Mouse (Mus musculus): ENCODE measurements around the gene Rbm42. TPM values are rescaled to one million over a fixed set of nuclear protein-coding genes. Genes with fewer than 3 reads are reported as not detected.

Rbm42 gene
- 0.50 TPM for polyA plus RNA-seq (2014; fragmentation: Illumina TruSeq; extraction: RNeasy Lipid Tissue Mini Kit (QIAGEN cat#74804); ENCODE audit: low read depth, low replicate concordance)

DNA sequence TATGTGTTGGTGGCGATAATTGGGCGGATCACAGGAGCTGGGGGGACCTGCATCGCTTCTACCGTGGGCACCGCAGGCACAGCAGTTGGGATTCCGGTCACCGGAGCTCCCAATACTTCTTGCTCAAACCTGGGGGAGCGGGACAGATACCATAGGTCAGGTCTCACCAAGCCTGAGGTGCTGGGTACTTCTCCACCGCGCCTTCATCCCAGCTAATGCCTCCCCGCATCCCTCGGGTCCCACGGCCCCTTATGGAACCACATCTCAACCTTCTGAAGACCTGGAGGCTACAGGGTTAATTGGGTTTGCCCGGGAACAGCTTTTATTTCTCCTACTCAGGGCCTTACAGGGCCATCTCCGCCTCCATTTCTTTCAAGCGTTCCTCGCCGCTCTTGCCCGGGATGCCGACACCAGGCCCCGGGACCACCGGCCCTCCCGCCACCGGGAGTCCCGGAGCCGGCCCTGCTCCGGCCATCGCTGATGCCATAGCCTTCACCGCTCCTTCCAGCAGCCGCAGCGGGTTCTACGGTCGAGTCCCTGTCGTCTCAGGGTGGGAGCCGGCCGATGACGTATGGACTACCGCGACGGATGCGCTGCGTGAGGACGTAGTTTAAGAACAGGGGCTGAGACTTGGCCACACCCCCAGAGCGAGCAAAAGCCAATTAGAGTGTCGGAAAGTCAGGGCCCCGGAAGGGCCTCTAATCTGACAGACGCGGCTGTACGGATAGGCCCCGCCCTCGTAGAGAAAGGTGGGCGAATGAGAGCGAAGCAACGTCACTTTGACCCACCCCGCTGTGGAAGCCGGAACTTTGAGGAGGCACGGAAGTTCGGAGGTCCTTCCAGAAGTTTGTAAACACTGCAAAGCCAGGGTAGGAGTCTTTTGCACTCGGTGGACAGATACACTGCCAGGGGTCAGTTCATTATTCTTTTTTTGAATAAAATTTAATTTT lies at the start of gene Rbm42:
Rbm42 (minus strand) TSS at position 727 of the 950 bp plus-strand sequence.

GRCm38 (mm10) chr7:30698589-30698988 lies 48.5 kb upstream of the Rbm42 start, which contains the start of gene 2200002J24Rik:
Gene 2200002J24Rik (plus strand): TSS chr7:30698926.

GRCm38 (mm10) chr7:30671480-30671879 lies 21.4 kb upstream of the Rbm42 start, which contains the start of gene Pmis2:
Gene Pmis2 (minus strand): TSS chr7:30671605.

DNA sequence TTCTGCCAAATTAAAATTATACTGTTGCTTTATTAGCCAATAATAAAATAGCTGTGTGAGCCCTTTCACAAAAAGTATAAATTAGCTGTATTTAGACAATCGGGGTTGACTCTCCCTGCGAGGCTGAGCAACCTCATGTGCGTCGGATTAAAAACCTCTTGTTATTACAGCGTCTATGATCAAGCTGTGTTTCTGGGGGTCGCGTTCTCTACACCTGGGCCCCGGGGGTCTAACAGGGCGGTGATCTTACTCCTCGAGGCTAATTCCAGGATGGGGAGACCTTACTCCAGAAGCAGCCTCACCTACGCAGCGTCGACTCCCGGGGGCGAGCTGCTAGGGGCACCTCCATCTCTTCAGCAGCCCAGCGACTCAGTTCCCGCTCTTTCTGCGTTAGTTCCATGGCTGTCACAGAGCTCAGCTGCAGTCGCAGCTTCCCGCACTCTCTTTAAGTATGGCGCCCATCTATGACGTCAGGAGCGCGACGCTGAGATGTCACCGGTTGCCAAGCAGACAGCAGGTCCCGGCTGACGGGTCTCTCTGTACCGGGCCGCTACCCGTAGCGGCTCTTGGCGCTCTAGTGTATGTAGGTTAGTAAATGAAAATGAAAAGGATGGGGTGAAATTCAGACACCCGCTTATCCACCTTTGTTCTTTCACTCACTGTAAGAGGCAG lies 14.5 kb upstream of the Rbm42 start, which contains the start of gene Haus5:
Haus5 (minus strand) TSS at position 466 of the 672 bp plus-strand sequence.

GRCm38 (mm10) chr7:30635752-30636151 lies 14.4 kb downstream of the Rbm42 start, which contains the start of gene Etv2:
Gene Etv2 (minus strand): TSS chr7:30635852.

DNA sequence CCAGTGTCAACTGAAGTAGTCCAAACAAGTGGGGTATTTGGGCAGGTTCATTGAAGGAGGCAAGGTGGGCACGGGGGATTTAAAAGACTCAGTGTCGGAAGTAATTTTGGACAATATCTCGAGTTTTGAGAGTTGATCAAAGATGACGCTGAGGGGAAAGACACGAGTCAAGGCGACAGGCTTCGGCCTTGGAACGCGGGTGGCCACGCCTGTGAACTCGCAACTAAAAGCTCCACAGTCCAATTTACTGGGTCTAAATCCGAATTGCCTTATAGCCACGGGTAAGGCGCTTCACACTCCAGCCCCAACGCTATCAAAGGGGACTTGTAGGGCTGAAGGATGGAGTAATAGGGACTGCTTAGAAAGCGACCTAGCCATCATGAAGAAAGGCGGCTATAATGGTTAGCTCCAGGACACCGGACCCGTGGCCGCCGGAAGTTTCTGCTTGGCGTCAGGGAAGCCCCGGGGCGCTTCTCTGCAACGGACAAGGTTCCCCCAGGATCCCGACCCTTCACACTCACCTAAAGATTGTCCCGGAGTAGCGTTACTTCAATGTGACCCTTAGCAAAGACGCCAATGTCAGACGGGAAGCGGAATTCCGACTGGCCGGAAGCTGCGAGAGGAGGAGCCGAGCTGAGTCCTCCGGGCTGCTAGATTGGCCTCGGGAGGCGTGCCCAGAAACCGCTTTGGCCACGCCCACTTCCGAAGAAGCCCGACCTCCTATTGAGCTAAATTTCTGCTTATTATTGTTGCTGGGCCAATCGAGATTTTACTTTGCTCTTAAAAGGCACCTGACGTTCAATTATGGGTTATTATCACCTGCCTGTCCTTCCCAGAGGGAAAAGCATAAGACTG lies 24.4 kb downstream of the Rbm42 start, which contains the start of gene Cox6b1:
Cox6b1 (minus strand) TSS at position 622 of the 855 bp plus-strand sequence.

DNA sequence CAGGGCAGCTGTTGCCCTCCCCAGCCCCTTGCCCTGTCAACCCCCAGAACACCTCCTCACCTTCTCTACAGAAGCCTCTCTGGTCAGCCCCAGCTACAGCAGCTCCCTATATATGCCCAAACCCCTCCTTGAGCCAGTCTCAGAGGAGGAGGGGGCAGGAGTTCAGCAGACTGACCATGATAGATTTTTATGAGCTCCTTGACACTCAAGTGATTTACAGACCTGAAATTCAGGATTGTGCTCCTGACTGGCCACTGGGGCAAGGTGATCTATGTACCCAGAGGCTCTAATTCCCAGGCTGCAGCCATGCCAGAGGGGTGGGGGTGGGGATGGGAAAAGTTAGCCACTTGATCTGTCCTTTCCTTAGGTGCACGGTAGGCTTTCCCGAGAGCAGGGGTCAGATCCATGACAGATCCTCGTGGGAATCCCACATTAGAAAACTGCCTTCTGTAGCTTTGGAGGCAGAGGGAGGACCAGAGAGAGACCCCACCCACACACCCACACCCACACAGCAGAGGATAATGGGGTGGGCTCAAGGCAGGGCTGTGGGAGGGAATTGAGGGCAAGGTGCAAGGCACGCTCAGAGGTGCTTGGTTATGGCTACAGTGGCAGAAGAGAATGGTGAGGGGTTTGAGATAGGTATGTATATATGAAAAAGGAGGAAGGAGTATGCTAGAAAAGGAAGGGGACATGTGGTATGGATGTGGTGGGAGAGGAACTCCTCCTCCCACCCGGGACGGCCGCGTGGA lies 37.3 kb downstream of the Rbm42 start, which contains the start of gene Upk1a:
Upk1a (minus strand) TSS at position 194 of the 749 bp plus-strand sequence.

DNA sequence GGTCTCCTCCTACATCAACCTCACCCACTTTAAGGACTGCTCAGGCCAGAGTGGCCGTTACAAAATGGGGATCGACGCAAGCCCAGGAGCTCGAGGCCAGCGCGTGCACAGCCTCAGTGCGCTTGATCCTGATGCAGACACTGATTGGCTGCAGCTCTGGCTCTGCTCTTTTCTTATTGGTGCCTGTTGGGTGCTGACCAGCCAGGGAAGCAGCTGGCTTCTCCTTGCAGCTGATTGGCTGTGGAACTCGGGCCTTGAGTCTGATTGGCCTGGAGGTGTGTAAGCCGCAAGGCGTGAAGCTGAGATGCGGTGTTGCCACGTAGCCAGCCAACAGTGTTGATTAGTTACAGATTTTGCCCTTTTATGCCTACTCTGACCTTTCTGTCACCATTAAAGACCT lies 51.3 kb downstream of the Rbm42 start, which contains the start of gene Zbtb32:
Zbtb32 (minus strand) TSS at position 124 of the 400 bp plus-strand sequence.

Other genes with a start within 250 kb of the Rbm42 start
- 6.5 TPM for gene Tyrobp, start 236.6 kb downstream of the Rbm42 start, polyA plus RNA-seq (2014; fragmentation: Illumina TruSeq; extraction: RNeasy Lipid Tissue Mini Kit (QIAGEN cat#74804); ENCODE audit: low read depth, low replicate concordance)
- gene Hcst, start 230.5 kb downstream of the Rbm42 start, polyA plus RNA-seq (2014; fragmentation: Illumina TruSeq; extraction: RNeasy Lipid Tissue Mini Kit (QIAGEN cat#74804); ENCODE audit: low read depth, low replicate concordance) = not detected
- gene Nfkbid, start 228.6 kb downstream of the Rbm42 start, polyA plus RNA-seq (2014; fragmentation: Illumina TruSeq; extraction: RNeasy Lipid Tissue Mini Kit (QIAGEN cat#74804); ENCODE audit: low read depth, low replicate concordance) = not detected
- not detected for gene Aplp1, start 204.8 kb downstream of the Rbm42 start, polyA plus RNA-seq (2014; fragmentation: Illumina TruSeq; extraction: RNeasy Lipid Tissue Mini Kit (QIAGEN cat#74804); ENCODE audit: low read depth, low replicate concordance)
- gene Kirrel2, start 192.6 kb downstream of the Rbm42 start, polyA plus RNA-seq (2014; fragmentation: Illumina TruSeq; extraction: RNeasy Lipid Tissue Mini Kit (QIAGEN cat#74804); ENCODE audit: low read depth, low replicate concordance) = not detected
- not detected for gene Nphs1, start 192.0 kb downstream of the Rbm42 start, polyA plus RNA-seq (2014; fragmentation: Illumina TruSeq; extraction: RNeasy Lipid Tissue Mini Kit (QIAGEN cat#74804); ENCODE audit: low read depth, low replicate concordance)
- gene Prodh2, start 156.7 kb downstream of the Rbm42 start, polyA plus RNA-seq (2014; fragmentation: Illumina TruSeq; extraction: RNeasy Lipid Tissue Mini Kit (QIAGEN cat#74804); ENCODE audit: low read depth, low replicate concordance) = 10.0 TPM
- not detected for gene Arhgap33, start 115.3 kb downstream of the Rbm42 start, polyA plus RNA-seq (2014; fragmentation: Illumina TruSeq; extraction: RNeasy Lipid Tissue Mini Kit (QIAGEN cat#74804); ENCODE audit: low read depth, low replicate concordance)
- 13.0 TPM for gene Hspb6, start 98.1 kb downstream of the Rbm42 start, polyA plus RNA-seq (2014; fragmentation: Illumina TruSeq; extraction: RNeasy Lipid Tissue Mini Kit (QIAGEN cat#74804); ENCODE audit: low read depth, low replicate concordance)
- gene Proser3, start 98.0 kb downstream of the Rbm42 start, polyA plus RNA-seq (2014; fragmentation: Illumina TruSeq; extraction: RNeasy Lipid Tissue Mini Kit (QIAGEN cat#74804); ENCODE audit: low read depth, low replicate concordance) = 0.34 TPM
- gene Lin37, start 90.5 kb downstream of the Rbm42 start, polyA plus RNA-seq (2014; fragmentation: Illumina TruSeq; extraction: RNeasy Lipid Tissue Mini Kit (QIAGEN cat#74804); ENCODE audit: low read depth, low replicate concordance) = 5.1 TPM
- 14.8 TPM for gene U2af1l4, start 87.0 kb downstream of the Rbm42 start, polyA plus RNA-seq (2014; fragmentation: Illumina TruSeq; extraction: RNeasy Lipid Tissue Mini Kit (QIAGEN cat#74804); ENCODE audit: low read depth, low replicate concordance)
- 1.6 TPM for gene Gm49396, start 87.0 kb downstream of the Rbm42 start, polyA plus RNA-seq (2014; fragmentation: Illumina TruSeq; extraction: RNeasy Lipid Tissue Mini Kit (QIAGEN cat#74804); ENCODE audit: low read depth, low replicate concordance)
- gene Psenen, start 86.7 kb downstream of the Rbm42 start, polyA plus RNA-seq (2014; fragmentation: Illumina TruSeq; extraction: RNeasy Lipid Tissue Mini Kit (QIAGEN cat#74804); ENCODE audit: low read depth, low replicate concordance) = 23.8 TPM
- not detected for gene Igflr1, start 84.9 kb downstream of the Rbm42 start, polyA plus RNA-seq (2014; fragmentation: Illumina TruSeq; extraction: RNeasy Lipid Tissue Mini Kit (QIAGEN cat#74804); ENCODE audit: low read depth, low replicate concordance)
- gene Kmt2b, start 61.6 kb downstream of the Rbm42 start, polyA plus RNA-seq (2014; fragmentation: Illumina TruSeq; extraction: RNeasy Lipid Tissue Mini Kit (QIAGEN cat#74804); ENCODE audit: low read depth, low replicate concordance) = 2.6 TPM
- not detected for gene Zbtb32, start 51.4 kb downstream of the Rbm42 start, polyA plus RNA-seq (2014; fragmentation: Illumina TruSeq; extraction: RNeasy Lipid Tissue Mini Kit (QIAGEN cat#74804); ENCODE audit: low read depth, low replicate concordance)
- not detected for gene Upk1a, start 37.5 kb downstream of the Rbm42 start, polyA plus RNA-seq (2014; fragmentation: Illumina TruSeq; extraction: RNeasy Lipid Tissue Mini Kit (QIAGEN cat#74804); ENCODE audit: low read depth, low replicate concordance)
- gene Cox6b1, start 24.2 kb downstream of the Rbm42 start, polyA plus RNA-seq (2014; fragmentation: Illumina TruSeq; extraction: RNeasy Lipid Tissue Mini Kit (QIAGEN cat#74804); ENCODE audit: low read depth, low replicate concordance) = 967 TPM
- gene Etv2, start 14.5 kb downstream of the Rbm42 start, polyA plus RNA-seq (2014; fragmentation: Illumina TruSeq; extraction: RNeasy Lipid Tissue Mini Kit (QIAGEN cat#74804); ENCODE audit: low read depth, low replicate concordance) = not detected
- 0.93 TPM for gene Haus5, start 14.7 kb upstream of the Rbm42 start, polyA plus RNA-seq (2014; fragmentation: Illumina TruSeq; extraction: RNeasy Lipid Tissue Mini Kit (QIAGEN cat#74804); ENCODE audit: low read depth, low replicate concordance)
- not detected for gene Pmis2, start 21.3 kb upstream of the Rbm42 start, polyA plus RNA-seq (2014; fragmentation: Illumina TruSeq; extraction: RNeasy Lipid Tissue Mini Kit (QIAGEN cat#74804); ENCODE audit: low read depth, low replicate concordance)
- gene 2200002J24Rik, start 48.6 kb upstream of the Rbm42 start, polyA plus RNA-seq (2014; fragmentation: Illumina TruSeq; extraction: RNeasy Lipid Tissue Mini Kit (QIAGEN cat#74804); ENCODE audit: low read depth, low replicate concordance) = not detected
- gene Atp4a, start 61.9 kb upstream of the Rbm42 start, polyA plus RNA-seq (2014; fragmentation: Illumina TruSeq; extraction: RNeasy Lipid Tissue Mini Kit (QIAGEN cat#74804); ENCODE audit: low read depth, low replicate concordance) = 0.21 TPM
- 28.3 TPM for gene Tmem147, start 79.2 kb upstream of the Rbm42 start, polyA plus RNA-seq (2014; fragmentation: Illumina TruSeq; extraction: RNeasy Lipid Tissue Mini Kit (QIAGEN cat#74804); ENCODE audit: low read depth, low replicate concordance)
- gene Gapdhs, start 93.4 kb upstream of the Rbm42 start, polyA plus RNA-seq (2014; fragmentation: Illumina TruSeq; extraction: RNeasy Lipid Tissue Mini Kit (QIAGEN cat#74804); ENCODE audit: low read depth, low replicate concordance) = not detected
- not detected for gene Sbsn, start 101.2 kb upstream of the Rbm42 start, polyA plus RNA-seq (2014; fragmentation: Illumina TruSeq; extraction: RNeasy Lipid Tissue Mini Kit (QIAGEN cat#74804); ENCODE audit: low read depth, low replicate concordance)
- gene Dmkn, start 113.4 kb upstream of the Rbm42 start, polyA plus RNA-seq (2014; fragmentation: Illumina TruSeq; extraction: RNeasy Lipid Tissue Mini Kit (QIAGEN cat#74804); ENCODE audit: low read depth, low replicate concordance) = not detected
- gene Krtdap, start 137.6 kb upstream of the Rbm42 start, polyA plus RNA-seq (2014; fragmentation: Illumina TruSeq; extraction: RNeasy Lipid Tissue Mini Kit (QIAGEN cat#74804); ENCODE audit: low read depth, low replicate concordance) = not detected
- not detected for gene Ffar2, start 173.5 kb upstream of the Rbm42 start, polyA plus RNA-seq (2014; fragmentation: Illumina TruSeq; extraction: RNeasy Lipid Tissue Mini Kit (QIAGEN cat#74804); ENCODE audit: low read depth, low replicate concordance)
- not detected for gene Ffar3, start 205.9 kb upstream of the Rbm42 start, polyA plus RNA-seq (2014; fragmentation: Illumina TruSeq; extraction: RNeasy Lipid Tissue Mini Kit (QIAGEN cat#74804); ENCODE audit: low read depth, low replicate concordance)
- not detected for gene Ffar1, start 211.2 kb upstream of the Rbm42 start, polyA plus RNA-seq (2014; fragmentation: Illumina TruSeq; extraction: RNeasy Lipid Tissue Mini Kit (QIAGEN cat#74804); ENCODE audit: low read depth, low replicate concordance)
- gene Cd22, start 230.0 kb upstream of the Rbm42 start, polyA plus RNA-seq (2014; fragmentation: Illumina TruSeq; extraction: RNeasy Lipid Tissue Mini Kit (QIAGEN cat#74804); ENCODE audit: low read depth, low replicate concordance) = 0.79 TPM

Data from liver, adult 10 weeks (tissue).